Mouse (Mus musculus): ENCODE results near the gene Eef2. TPM values are rescaled to one million over a fixed set of nuclear protein-coding genes. Genes with fewer than 3 reads are reported as not detected.
A peak's percentile ranks its signal among the peaks of the same experiment; 100 is the strongest.
"Not testable (repeated sequence)": the region's sequence is repeated elsewhere in the genome, so short reads cannot be mapped to it uniquely, and the experiment has no call there.

Gene Eef2
- polyA plus RNA-seq, 1 experiment from 2014 or later = 270 TPM

GRCm38 (mm10) chr10:81173132-81173531, 3.3 kb upstream of the Eef2 start:
- H3K36me3 ChIP-seq (replicated peaks) = peaks cover 11% of the 10 kb centered on the region
- H3K9me3 ChIP-seq (replicated peaks) = no peaks in the 10 kb centered on the region
- peak overlapping the region; percentile 77 for H3K27ac ChIP-seq (replicated peaks)
- H3K27me3 ChIP-seq = no peaks in the 10 kb centered on the region
- H3K4me3 ChIP-seq (replicated peaks) = peak overlapping the region; percentile 23; the same call in 1 of the 2 replicates
- peaks cover 61% of the 10 kb centered on the region for H3K4me1 ChIP-seq (replicated peaks)
- ATAC-seq (ENCODE audit: insufficient read depth) = no peak
- H3K4me2 ChIP-seq = peak overlapping the region; percentile 57
- peak overlapping the region; percentile 31; the same call in 1 of the 2 replicates for H3K9ac ChIP-seq
- WGBS (ENCODE audit: insufficient replicate concordance) = 2% methylated on average over 21 of the region's 21 CpGs

DNA sequence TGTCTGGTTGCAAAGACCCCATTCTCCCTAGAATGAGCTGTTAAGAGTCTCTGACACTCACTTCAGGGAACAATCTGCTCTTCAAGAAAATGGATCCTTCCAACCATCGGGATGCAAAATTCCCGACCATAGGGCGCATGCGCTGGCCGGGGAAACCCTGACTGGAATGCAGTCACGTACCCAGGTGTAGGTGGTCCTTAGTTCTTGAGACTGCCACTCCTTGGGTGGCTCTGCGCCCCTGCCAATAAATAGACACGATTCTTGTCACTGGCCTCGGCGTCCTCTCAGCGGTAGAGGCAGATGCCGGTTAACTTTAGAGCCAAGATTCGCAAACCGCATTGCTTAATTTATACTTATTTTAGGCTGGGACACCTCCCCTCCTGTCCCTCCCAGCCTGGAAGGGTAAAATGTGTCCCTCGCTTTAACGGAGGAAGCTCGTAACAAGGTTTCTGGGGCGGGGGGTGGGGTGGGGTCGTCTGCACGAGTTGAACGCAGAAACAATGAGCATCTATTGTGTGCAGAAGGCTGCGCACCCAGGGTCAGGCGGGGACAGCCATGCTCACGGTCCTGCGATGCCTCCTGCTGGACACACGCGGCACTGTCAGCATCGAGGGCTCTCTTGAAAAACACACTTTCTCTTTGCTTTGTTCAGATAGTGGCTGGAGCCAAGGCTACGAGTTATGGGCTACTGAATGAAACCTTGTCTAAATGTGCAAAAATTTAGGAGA, 1.6 kb upstream of the Eef2 start:
- Histone ChIP-seq H3K4me1 (replicated peaks) (peaks cover 63% of the 10 kb centered on the region), H3K27ac (replicated peaks) (peak overlapping the region; percentile 89), H3K9me3 (replicated peaks) (no peaks in the 10 kb centered on the region), H3K4me2 (peak overlapping the region; percentile 86), H3K36me3 (replicated peaks) (peaks cover 27% of the 10 kb centered on the region), H3K9ac (peak overlapping the region; percentile 49; the same call in 1 of the 2 replicates), H3K4me3 (replicated peaks) (peak overlapping the region; percentile 35), H3K27me3 (no peaks in the 10 kb centered on the region)
- WGBS (ENCODE audit: insufficient replicate concordance) = 11% methylated on average over 29 of the region's 29 CpGs
- ATAC-seq (ENCODE audit: insufficient read depth) = 0 out of 2 replicates have a peak, but pooled peaks have one; percentile 16

GRCm38 (mm10) chr10:81175345-81175701, 1.1 kb upstream of the Eef2 start:
- Histone ChIP-seq H3K9ac (peak overlapping the region; percentile 49; the same call in 1 of the 2 replicates), H3K27ac (replicated peaks) (peak overlapping the region; percentile 89), H3K4me3 (replicated peaks) (peak overlapping the region; percentile 35), H3K4me1 (replicated peaks) (peaks cover 67% of the 10 kb centered on the region), H3K4me2 (peak overlapping the region; percentile 86), H3K36me3 (replicated peaks) (peaks cover 33% of the 10 kb centered on the region)
- H3K27me3 ChIP-seq; ATAC-seq (ENCODE audit: insufficient read depth); H3K9me3 ChIP-seq (replicated peaks): not testable (repeated sequence)
- WGBS (ENCODE audit: insufficient replicate concordance) = 9% methylated on average over 4 of the region's 4 CpGs

DNA sequence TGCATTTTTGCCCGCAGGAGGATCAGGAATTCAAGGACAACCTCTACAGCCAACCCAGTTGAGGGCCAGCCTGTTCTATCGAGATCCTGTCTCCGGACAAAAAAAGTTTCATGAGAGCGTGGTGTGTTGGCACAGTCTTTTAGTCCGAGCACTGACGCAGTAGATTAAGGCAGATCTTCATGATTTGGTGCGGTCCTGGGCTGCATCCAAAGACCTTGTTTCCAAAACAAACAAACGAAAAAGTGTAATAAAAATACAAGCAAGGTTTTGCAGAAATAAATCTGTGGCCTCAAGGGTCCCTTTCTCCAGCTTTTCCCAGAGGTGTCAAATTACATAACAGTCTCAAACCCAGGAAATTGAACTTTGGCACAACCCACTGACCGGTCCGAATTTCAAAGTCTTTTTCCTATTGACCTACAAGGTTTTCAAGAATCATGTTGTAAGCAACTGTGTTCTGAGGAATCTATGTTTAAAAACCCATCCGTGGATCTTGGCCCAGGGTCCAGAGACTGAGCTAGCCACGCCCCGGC, 430 bp upstream of the Eef2 start:
- H3K4me1 ChIP-seq (replicated peaks) = peaks cover 72% of the 10 kb centered on the region
- peaks cover 39% of the 10 kb centered on the region for H3K36me3 ChIP-seq (replicated peaks)
- H3K9me3 ChIP-seq (replicated peaks) = no peaks in the 10 kb centered on the region
- no peaks in the 10 kb centered on the region for H3K27me3 ChIP-seq
- no peak; the same call in 1 of the 2 replicates for ATAC-seq (ENCODE audit: insufficient read depth)
- H3K4me2 ChIP-seq = peak overlapping the region; percentile 86
- 12% methylated on average over 13 of the region's 13 CpGs for WGBS (ENCODE audit: insufficient replicate concordance)
- H3K27ac ChIP-seq (replicated peaks) = peak overlapping the region; percentile 89
- peak overlapping the region; percentile 90 for H3K4me3 ChIP-seq (replicated peaks)
- peak overlapping the region; percentile 96 for H3K9ac ChIP-seq

DNA sequence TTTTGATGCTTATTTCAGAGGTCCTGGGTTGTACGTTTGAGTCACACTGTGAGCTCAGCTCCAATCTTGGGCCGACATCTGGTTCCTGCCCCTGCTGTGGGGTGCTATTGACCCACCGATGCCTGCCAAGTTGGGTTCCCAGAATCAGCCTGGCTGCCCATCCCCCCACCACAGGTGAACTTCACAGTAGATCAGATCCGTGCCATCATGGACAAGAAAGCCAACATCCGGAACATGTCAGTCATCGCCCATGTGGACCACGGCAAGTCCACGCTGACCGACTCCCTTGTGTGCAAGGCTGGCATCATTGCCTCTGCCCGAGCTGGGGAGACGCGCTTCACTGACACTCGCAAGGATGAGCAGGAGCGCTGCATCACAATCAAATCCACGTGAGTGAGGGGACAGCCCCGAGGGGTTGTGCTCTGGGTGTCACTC, 1.1 kb downstream of the Eef2 start:
- peak overlapping the region; percentile 90 for H3K4me3 ChIP-seq (replicated peaks)
- no peaks in the 10 kb centered on the region for H3K27me3 ChIP-seq
- peak overlapping the region; percentile 96 for H3K9ac ChIP-seq
- ATAC-seq (ENCODE audit: insufficient read depth) = no peak
- H3K4me2 ChIP-seq = peak overlapping the region; percentile 86
- no peaks in the 10 kb centered on the region for H3K9me3 ChIP-seq (replicated peaks)
- H3K36me3 ChIP-seq (replicated peaks) = peaks cover 54% of the 10 kb centered on the region
- H3K27ac ChIP-seq (replicated peaks) = peak overlapping the region; percentile 89
- 5% methylated on average over 16 of the region's 16 CpGs for WGBS (ENCODE audit: insufficient replicate concordance)
- H3K4me1 ChIP-seq (replicated peaks) = peaks cover 85% of the 10 kb centered on the region

- H3K36me3 ChIP-seq (replicated peaks) = peaks cover 55% of the 10 kb centered on the region
- ATAC-seq (ENCODE audit: insufficient read depth) = no peak
- H3K27me3 ChIP-seq = no peaks in the 10 kb centered on the region
- H3K27ac ChIP-seq (replicated peaks) = peak overlapping the region; percentile 89
- H3K4me3 ChIP-seq (replicated peaks) = peak overlapping the region; percentile 90
- 49% methylated on average over 14 of the region's 14 CpGs for WGBS (ENCODE audit: insufficient replicate concordance)
- H3K9ac ChIP-seq = peak overlapping the region; percentile 96
- peaks cover 83% of the 10 kb centered on the region for H3K4me1 ChIP-seq (replicated peaks)
- peak overlapping the region; percentile 86 for H3K4me2 ChIP-seq
- H3K9me3 ChIP-seq (replicated peaks) = no peaks in the 10 kb centered on the region
Observed at GRCm38 (mm10) chr10:81177958-81178712, 1.7 kb downstream of the Eef2 start.

GRCm38 (mm10) chr10:81178927-81179326, 2.5 kb downstream of the Eef2 start:
- 91% methylated on average over 11 of the region's 11 CpGs for WGBS (ENCODE audit: insufficient replicate concordance)
- Histone ChIP-seq H3K27ac (replicated peaks) (0 out of 2 replicates have a peak overlapping the region, but pooled peaks have one; percentile 89), H3K9ac (no peak overlapping the region), H3K36me3 (replicated peaks) (peaks cover 57% of the 10 kb centered on the region), H3K4me2 (peak overlapping the region; percentile 86), H3K4me3 (replicated peaks) (peak overlapping the region; percentile 90; the same call in 1 of the 2 replicates), H3K27me3 (no peaks in the 10 kb centered on the region), H3K9me3 (replicated peaks) (no peaks in the 10 kb centered on the region), H3K4me1 (replicated peaks) (peaks cover 81% of the 10 kb centered on the region)
- ATAC-seq (ENCODE audit: insufficient read depth) = no peak

DNA sequence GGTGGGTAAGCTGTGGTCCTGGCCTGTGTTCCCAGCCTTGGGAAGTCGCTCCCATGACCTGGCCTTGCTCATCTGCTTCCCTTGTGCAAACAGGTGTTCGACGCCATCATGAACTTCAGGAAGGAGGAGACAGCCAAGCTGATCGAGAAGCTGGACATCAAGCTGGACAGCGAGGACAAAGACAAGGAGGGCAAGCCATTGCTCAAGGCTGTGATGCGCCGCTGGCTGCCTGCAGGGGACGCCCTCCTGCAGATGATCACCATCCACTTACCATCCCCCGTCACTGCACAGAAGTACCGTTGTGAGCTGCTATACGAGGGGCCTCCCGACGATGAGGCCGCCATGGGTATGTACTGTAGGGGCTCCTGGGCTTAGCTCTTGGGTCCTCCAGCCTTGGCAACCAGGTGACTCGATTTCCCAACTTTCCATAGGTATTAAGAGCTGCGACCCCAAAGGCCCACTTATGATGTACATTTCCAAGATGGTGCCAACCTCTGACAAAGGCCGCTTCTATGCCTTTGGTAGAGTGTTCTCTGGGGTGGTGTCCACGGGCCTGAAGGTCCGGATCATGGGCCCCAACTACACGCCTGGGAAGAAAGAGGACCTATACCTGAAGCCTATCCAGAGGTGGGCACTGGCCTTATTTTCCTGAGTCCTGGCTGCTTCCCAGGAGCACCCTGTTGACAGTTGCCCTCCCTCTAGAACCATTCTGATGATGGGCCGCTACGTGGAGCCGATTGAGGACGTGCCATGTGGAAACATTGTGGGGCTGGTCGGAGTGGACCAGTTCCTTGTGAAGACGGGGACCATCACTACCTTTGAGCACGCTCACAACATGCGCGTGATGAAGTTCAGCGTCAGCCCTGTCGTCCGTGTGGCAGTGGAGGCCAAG, 3.3 kb downstream of the Eef2 start:
- Histone ChIP-seq H3K36me3 (replicated peaks) (peaks cover 63% of the 10 kb centered on the region), H3K9me3 (replicated peaks) (no peaks in the 10 kb centered on the region), H3K27me3 (no peaks in the 10 kb centered on the region), H3K27ac (replicated peaks) (peak overlapping the region; percentile 29; the same call in 1 of the 2 replicates), H3K9ac (no peak overlapping the region), H3K4me2 (no peak overlapping the region), H3K4me1 (replicated peaks) (peaks cover 81% of the 10 kb centered on the region), H3K4me3 (replicated peaks) (no peak overlapping the region)
- ATAC-seq (ENCODE audit: insufficient read depth) = no peak
- WGBS (ENCODE audit: insufficient replicate concordance) = 85% methylated on average over 32 of the region's 32 CpGs

DNA sequence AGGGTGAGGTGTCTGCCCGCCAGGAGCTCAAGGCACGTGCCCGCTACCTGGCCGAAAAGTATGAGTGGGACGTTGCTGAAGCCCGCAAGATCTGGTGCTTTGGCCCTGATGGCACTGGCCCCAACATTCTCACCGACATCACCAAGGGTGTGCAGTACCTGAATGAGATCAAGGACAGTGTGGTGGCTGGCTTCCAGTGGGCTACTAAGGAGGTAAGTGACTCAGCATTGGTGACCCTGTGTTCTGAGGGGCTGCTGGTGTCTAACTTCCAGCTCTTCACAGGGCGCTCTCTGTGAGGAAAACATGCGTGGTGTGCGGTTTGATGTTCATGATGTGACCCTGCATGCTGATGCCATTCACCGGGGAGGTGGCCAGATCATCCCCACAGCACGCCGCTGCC, 4.5 kb downstream of the Eef2 start:
- H3K9ac ChIP-seq = no peak overlapping the region
- H3K4me2 ChIP-seq = no peak overlapping the region
- H3K9me3 ChIP-seq (replicated peaks) = no peaks in the 10 kb centered on the region
- H3K4me1 ChIP-seq (replicated peaks) = peaks cover 68% of the 10 kb centered on the region
- 0 out of 2 replicates have a peak overlapping the region, but pooled peaks have one; percentile 29 for H3K27ac ChIP-seq (replicated peaks)
- H3K27me3 ChIP-seq = no peaks in the 10 kb centered on the region
- no peak for ATAC-seq (ENCODE audit: insufficient read depth)
- H3K36me3 ChIP-seq (replicated peaks) = peaks cover 75% of the 10 kb centered on the region
- H3K4me3 ChIP-seq (replicated peaks) = no peak overlapping the region
- 90% methylated on average over 13 of the region's 13 CpGs for whole genome bisulfite sequencing (ENCODE audit: insufficient replicate concordance)

GRCm38 (mm10) chr10:81181860-81182259, 5.4 kb downstream of the Eef2 start:
- not testable (repeated sequence) for H3K9ac ChIP-seq; H3K4me3 ChIP-seq (replicated peaks); H3K27me3 ChIP-seq; ATAC-seq (ENCODE audit: insufficient read depth); H3K9me3 ChIP-seq (replicated peaks)
- 0 out of 2 replicates have a peak overlapping the region, but pooled peaks have one; percentile 15 for H3K4me2 ChIP-seq
- WGBS (ENCODE audit: insufficient replicate concordance) = 82% methylated on average over 12 of the region's 12 CpGs
- peaks cover 80% of the 10 kb centered on the region for H3K36me3 ChIP-seq (replicated peaks)
- H3K4me1 ChIP-seq (replicated peaks) = peaks cover 65% of the 10 kb centered on the region
- 0 out of 2 replicates have a peak overlapping the region, but pooled peaks have one; percentile 14 for H3K27ac ChIP-seq (replicated peaks)

All from liver, embryonic 15.5 days (tissue).